Mouse (Mus musculus) lung, postnatal 25 days (tissue): ENCODE data around the gene Srp14.

Experiments
- DNase-seq: peaks from one replicate; pipeline ENCODE4 v3.0.0; 2022; ENCODE audit warnings: low spot score

The Srp14 gene

DNA sequence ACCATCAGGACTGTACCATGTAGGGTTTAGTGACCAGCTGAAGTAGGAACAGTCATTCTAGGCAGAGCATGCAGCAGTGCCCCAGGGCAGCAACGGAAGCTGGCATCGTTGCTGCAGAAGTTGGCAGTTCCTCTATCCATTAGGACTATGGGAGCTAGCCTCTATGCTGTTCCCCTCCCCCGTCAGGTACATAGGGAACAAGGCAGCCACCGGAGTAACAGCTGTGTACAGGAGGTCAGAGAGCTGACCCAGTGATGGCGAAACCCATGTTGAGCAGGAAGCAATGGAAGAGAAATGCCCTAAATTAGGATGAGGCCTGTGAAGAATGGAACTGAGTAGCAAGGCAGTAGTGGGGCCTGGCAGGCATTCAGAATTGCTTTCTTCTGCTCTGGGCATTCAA is 37.3 kb downstream of the Srp14 start:
- no peak for DNase-seq

DNA sequence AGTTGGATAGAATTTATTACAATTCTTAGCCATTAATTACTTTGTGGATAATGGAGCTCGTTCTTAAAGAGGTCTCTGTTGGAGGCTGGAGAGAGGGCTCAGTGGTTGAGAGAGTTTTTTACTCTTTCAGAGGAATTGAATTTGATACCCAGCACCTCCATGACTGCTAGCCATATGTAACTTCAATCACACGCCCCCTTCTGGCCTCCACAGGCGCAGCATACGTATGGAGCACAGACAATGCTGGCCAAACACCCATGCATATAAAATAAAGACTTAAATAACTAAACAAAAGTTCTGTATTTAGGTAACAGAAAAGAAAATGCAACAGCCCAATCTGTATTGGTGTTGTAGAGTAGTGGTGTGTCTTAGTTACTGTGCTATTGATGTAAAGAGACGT is 47.9 kb downstream of the Srp14 start:
- DNase-seq = peak; percentile 26

DNA sequence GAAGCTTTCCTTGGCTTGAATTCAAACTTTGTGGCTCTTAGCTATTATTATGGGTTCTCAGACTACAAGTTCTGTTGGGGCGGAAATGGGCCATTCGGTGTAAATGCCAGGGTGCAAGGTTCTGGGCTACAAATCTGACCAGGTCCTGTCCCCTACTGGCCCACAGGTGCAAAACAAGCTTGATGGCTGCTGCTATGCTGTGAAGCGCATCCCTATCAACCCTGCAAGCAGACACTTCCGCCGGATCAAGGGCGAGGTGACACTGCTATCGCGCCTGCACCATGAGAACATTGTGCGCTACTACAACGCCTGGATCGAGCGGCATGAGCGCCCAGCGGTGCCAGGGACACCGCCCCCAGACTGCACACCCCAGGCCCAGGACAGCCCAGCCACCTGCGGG is 48.9 kb downstream of the Srp14 start:
- DNase-seq = no peak

DNA sequence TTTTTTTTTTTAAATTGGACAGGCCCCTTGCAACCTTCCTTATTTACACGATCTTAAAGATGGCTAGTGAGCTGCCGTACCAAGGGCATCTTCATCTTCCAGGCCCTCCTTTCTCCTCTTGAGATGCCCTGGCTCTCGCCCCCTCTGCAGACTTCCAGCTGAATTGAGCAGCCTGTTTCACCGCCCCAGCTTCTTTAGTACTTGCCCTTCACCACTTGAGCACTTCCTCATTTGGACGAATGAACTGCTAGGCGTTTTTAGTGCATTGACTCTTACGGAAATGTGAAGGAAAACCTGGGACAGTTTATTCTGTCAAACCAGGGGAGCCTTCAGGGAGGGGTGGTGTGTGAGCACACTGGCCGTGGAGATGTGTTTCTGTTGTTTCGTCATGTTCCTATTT is 50.2 kb downstream of the Srp14 start:
- no peak for DNase-seq

DNA sequence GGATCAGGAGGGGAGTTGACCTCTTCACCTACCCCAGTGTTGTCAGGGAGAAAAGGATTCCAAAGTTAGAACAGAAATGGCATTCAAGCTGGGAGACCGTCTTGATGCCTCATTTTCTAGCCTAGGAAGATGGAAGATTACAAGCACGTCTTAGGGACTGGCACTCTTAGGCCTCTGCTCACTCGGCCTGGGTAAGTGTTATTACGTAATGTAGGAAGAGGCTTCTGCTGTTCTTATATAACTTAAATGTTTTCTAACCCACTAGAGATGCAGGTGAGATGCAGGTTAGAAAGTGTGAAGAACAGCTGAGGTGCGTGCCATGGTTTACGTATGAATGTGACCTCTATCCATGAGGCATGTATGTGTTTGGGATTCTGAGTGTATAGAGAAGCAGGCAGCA is 51.2 kb downstream of the Srp14 start:
- peak; percentile 58 for DNase-seq
